Mouse (Mus musculus) limb, embryonic 14.5 days (tissue): Measurements from ENCODE around the gene Id4. TPM values are rescaled to one million over a fixed set of nuclear protein-coding genes. Genes with fewer than 3 reads are reported as not detected.
A peak's percentile ranks its signal among the peaks of the same experiment; 100 is the strongest.

Experiments
- ATAC-seq: fragments of 200-750 bp; cut with Nextera tagmentation; 2 replicates; pipeline ENCODE4 v1.8.0; 2017; ENCODE audit warnings: low read depth, moderate number of reproducible peaks, moderate TSS enrichment; ENCODE audit not compliant: low FRiP score
- DNase-seq: peaks from one replicate; pipeline ENCODE4 v3.0.0-alpha.2; 2015; ENCODE audit warnings: low spot score
- H3K27ac ChIP-seq: fragments of 300-500 bp; sonication (generic); replicated peaks from 2 replicates; pipeline ENCODE4 v1.5.1; 2014; ENCODE audit warnings: low read depth, mild to moderate bottlenecking, low read length, moderate library complexity, mixed read lengths
- H3K27me3 ChIP-seq: fragments of 300-500 bp; sonication (generic); 2 replicates; pipeline ENCODE4 v1.6.1; 2014; ENCODE audit warnings: low read length, mixed read lengths; ENCODE audit not compliant: control insufficient read depth, insufficient read depth
- H3K36me3 ChIP-seq: fragments of 300-500 bp; sonication (generic); 2 replicates; pipeline ENCODE4 v1.6.1; 2014; ENCODE audit warnings: mild to moderate bottlenecking, low read length, moderate library complexity, mixed read lengths; ENCODE audit not compliant: control insufficient read depth, insufficient read depth
- H3K4me1 ChIP-seq: fragments of 300-500 bp; sonication (generic); 2 replicates; pipeline ENCODE4 v1.6.1; 2014; ENCODE audit warnings: antibody characterized with exemption, low read length, mixed read lengths; ENCODE audit not compliant: control insufficient read depth, insufficient read depth
- H3K4me2 ChIP-seq: fragments of 300-500 bp; sonication (generic); replicated peaks from 2 replicates; pipeline ENCODE4 v1.6.1; 2014; ENCODE audit warnings: low read depth, mild to moderate bottlenecking, low read length, moderate library complexity; ENCODE audit not compliant: severe bottlenecking
- H3K4me3 ChIP-seq: fragments of 300-500 bp; sonication (generic); replicated peaks from 2 replicates; pipeline ENCODE4 v1.5.1; 2014; ENCODE audit warnings: low read length
- H3K9ac ChIP-seq: fragments of 300-500 bp; sonication (generic); 2 replicates; pipeline ENCODE4 v1.6.1; 2014; ENCODE audit warnings: mild to moderate bottlenecking, low read depth, low read length, moderate library complexity; ENCODE audit not compliant: severe bottlenecking
- H3K9me3 ChIP-seq: fragments of 300-500 bp; sonication (generic); 2 replicates; pipeline ENCODE4 v1.6.1; 2016; ENCODE audit warnings: low read length; ENCODE audit not compliant: control insufficient read depth
- POLR2A ChIP-seq: fragments of 200-500 bp; IDR thresholded peaks from 2 replicates; pipeline ENCODE4 v1.8.0; 2012; ENCODE audit warnings: inconsistent platforms, mild to moderate bottlenecking, moderate library complexity, borderline replicate concordance; ENCODE audit not compliant: insufficient read depth, insufficient read length; ENCODE audit errors: extremely low read depth
- WGBS: fragments of 180-500 bp; shearing (Covaris S2); extraction: QIAGEN DNeasy Blood & Tissue Kit; methylation state at CpG from one replicate; pipeline ENCODE4 v1.1.7; 2014; 5-methylcytosine and 5-hydroxymethylcytosine counted together
- polyA plus RNA-seq, 2 experiments: library from polyadenylated mRNA; depleted of rRNA in 1 of 2; stranded (reverse) in 1 of 2; unstranded in 1 of 2; fragments of >200 nt; fragmentation: Nextera tagmentation in 1 of 2; extraction: Ambion mirVana in 1 of 2; gene quantifications; 2 replicates each; pipeline versions ENCODE4 v1.2.1 to v1.2.3; 2012 to 2014

The Id4 gene
- polyA plus RNA-seq, 2 experiments = 8.3 to 10.5 TPM

GRCm38 (mm10) chr13:48274107-48274506 lies 13.1 kb downstream of the Id4 start:
- H3K27ac ChIP-seq = no peak overlapping the region
- no peaks in the 10 kb centered on the region for H3K27me3 ChIP-seq
- no peaks in the 10 kb centered on the region for H3K36me3 ChIP-seq
- DNase-seq = no peak
- ATAC-seq = no peak
- H3K4me3 ChIP-seq = no peak overlapping the region
- peaks cover 2% of the 10 kb centered on the region; the same call in 1 of the 2 replicates for H3K4me1 ChIP-seq
- H3K9me3 ChIP-seq = no peaks in the 10 kb centered on the region
- TF ChIP-seq POLR2A = no peak
- H3K4me2 ChIP-seq = no peak overlapping the region
- WGBS = 82% methylated on average over 1 of the region's 1 CpGs
- no peak overlapping the region for H3K9ac ChIP-seq

- H3K27ac ChIP-seq = no peak overlapping the region
- H3K9me3 ChIP-seq = no peaks in the 10 kb centered on the region
- peaks cover 2% of the 10 kb centered on the region; the same call in 1 of the 2 replicates for H3K4me1 ChIP-seq
- no peak for TF ChIP-seq POLR2A
- no peaks in the 10 kb centered on the region for H3K27me3 ChIP-seq
- no peak for DNase-seq
- ATAC-seq = no peak
- 82% methylated on average over 7 of the region's 7 CpGs for WGBS
- no peak overlapping the region for H3K4me2 ChIP-seq
- no peak overlapping the region for H3K4me3 ChIP-seq
- no peak overlapping the region for H3K9ac ChIP-seq
- no peaks in the 10 kb centered on the region for H3K36me3 ChIP-seq
Measured at GRCm38 (mm10) chr13:48276981-48277380, 16.0 kb downstream of the Id4 start.

DNA sequence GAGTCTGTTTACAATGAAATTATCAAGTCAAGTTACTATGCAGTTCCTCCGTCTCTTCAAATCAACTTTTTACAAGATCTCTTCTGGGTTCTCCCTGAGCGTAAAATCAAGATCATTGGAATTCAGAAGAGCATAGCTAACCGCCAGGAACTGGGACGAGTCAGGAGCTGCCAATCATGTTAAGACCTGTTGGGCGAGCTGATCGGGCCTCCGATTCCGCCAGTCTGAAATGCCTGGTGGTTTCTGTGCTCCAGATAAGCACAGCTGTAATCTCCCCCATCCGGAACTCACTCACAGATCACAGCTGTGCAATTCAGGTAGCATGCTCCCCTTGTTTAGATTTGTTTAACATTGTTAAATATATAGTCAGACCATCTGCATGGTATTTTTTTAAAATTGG lies 23.4 kb downstream of the Id4 start:
- peak; percentile 26 for DNase-seq
- Histone ChIP-seq H3K9me3 (no peaks in the 10 kb centered on the region), H3K27me3 (no peaks in the 10 kb centered on the region), H3K9ac (no peak overlapping the region), H3K36me3 (no peaks in the 10 kb centered on the region), H3K27ac (no peak overlapping the region), H3K4me3 (no peak overlapping the region), H3K4me1 (no peaks in the 10 kb centered on the region), H3K4me2 (no peak overlapping the region)
- TF ChIP-seq POLR2A = no peak
- no peak for ATAC-seq
- WGBS = 63% methylated on average over 9 of the region's 9 CpGs

GRCm38 (mm10) chr13:48284918-48285693 lies 24.1 kb downstream of the Id4 start:
- no peak for TF ChIP-seq POLR2A
- Histone ChIP-seq H3K9ac (no peak overlapping the region), H3K4me1 (peaks cover 2% of the 10 kb centered on the region; the same call in 1 of the 2 replicates), H3K9me3 (no peaks in the 10 kb centered on the region), H3K27ac (no peak overlapping the region), H3K4me2 (no peak overlapping the region), H3K36me3 (no peaks in the 10 kb centered on the region), H3K4me3 (no peak overlapping the region), H3K27me3 (no peaks in the 10 kb centered on the region)
- DNase-seq (no peak), ATAC-seq (no peak)
- 59% methylated on average over 9 of the region's 9 CpGs for WGBS

DNA sequence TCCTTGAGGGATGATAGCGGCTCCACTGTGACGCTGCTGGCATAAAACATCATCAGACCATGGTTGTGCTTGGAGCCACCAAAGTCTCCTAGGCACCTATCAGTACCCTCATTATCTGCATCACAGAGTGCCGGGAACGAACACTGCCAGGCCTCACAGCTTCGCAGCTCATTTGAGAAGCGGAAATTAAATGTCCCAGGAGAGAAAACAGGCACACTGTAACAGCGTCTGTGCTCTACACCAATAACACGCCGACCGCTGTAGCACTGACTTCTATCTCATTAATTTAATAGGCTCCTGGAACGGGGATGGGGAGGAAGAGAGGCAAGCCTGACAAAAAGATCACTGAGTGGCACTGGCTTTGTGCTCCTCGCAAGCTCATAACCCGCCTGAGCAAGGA lies 29.4 kb downstream of the Id4 start:
- no peaks in the 10 kb centered on the region for H3K27me3 ChIP-seq
- H3K9me3 ChIP-seq = no peaks in the 10 kb centered on the region
- H3K4me1 ChIP-seq = peaks cover 7% of the 10 kb centered on the region; the same call in 1 of the 2 replicates
- WGBS = 14% methylated on average over 13 of the region's 13 CpGs
- no peak for TF ChIP-seq POLR2A
- ATAC-seq = no peak
- no peaks in the 10 kb centered on the region for H3K36me3 ChIP-seq
- peak; percentile 14 for DNase-seq
- H3K4me3 ChIP-seq = no peak overlapping the region
- 0 out of 2 replicates have a peak overlapping the region, but pooled peaks have one; percentile 18 for H3K4me2 ChIP-seq
- no peak overlapping the region for H3K27ac ChIP-seq
- no peak overlapping the region for H3K9ac ChIP-seq
